Mouse (Mus musculus) myocyte (in vitro differentiated cells): Measurements from ENCODE around the gene Fkbp10. TPM values are rescaled to one million over a fixed set of nuclear protein-coding genes. Genes with fewer than 3 reads are reported as not detected.

Source experiments
- H3K27me3 ChIP-seq: one replicate; pipeline ENCODE4 v1.6.1; 2011; ENCODE audit not compliant: control insufficient read depth, insufficient read depth, insufficient read length
- H3K36me3 ChIP-seq: one replicate; pipeline ENCODE4 v1.6.1; 2011; ENCODE audit not compliant: control insufficient read depth, insufficient read depth
- H3K4me2 ChIP-seq: one replicate; pipeline ENCODE4 v1.6.1; 2011; ENCODE audit warnings: low read depth, control low read depth
- H3K4me3 ChIP-seq: one replicate; pipeline ENCODE4 v1.5.1; 2011; ENCODE audit warnings: mild to moderate bottlenecking, control low read depth, moderate library complexity
- H3K79me2 ChIP-seq: one replicate; pipeline ENCODE4 v1.6.1; 2011; ENCODE audit not compliant: control insufficient read depth, insufficient read depth
- H3ac ChIP-seq: one replicate; pipeline ENCODE4 v1.6.1; 2011; ENCODE audit not compliant: control insufficient read depth, insufficient read length
- CEBPB ChIP-seq: IDR thresholded peaks from 2 replicates; pipeline ENCODE4 v1.6.1; 2011; ENCODE audit warnings: mild to moderate bottlenecking, moderate library complexity; ENCODE audit not compliant: poor library complexity, insufficient read depth, severe bottlenecking
- E2F4 ChIP-seq: IDR thresholded peaks from one replicate; pipeline ENCODE4 v1.6.1; 2011; ENCODE audit warnings: mild to moderate bottlenecking, control low read depth, moderate library complexity; ENCODE audit not compliant: insufficient read depth
- MAX ChIP-seq: IDR thresholded peaks from one replicate; pipeline ENCODE4 v1.6.1; 2011; ENCODE audit warnings: low read depth, mild to moderate bottlenecking, control low read depth
- MYOD1 ChIP-seq, 3 experiments: IDR thresholded peaks; one replicate each; pipeline ENCODE4 v1.6.1; 2011; ENCODE audit warnings: control low read depth in 2 of 3, low read depth in 2 of 3, mild to moderate bottlenecking in 2 of 3, moderate library complexity in 1 of 3; ENCODE audit not compliant: insufficient read length in 2 of 3, control insufficient read depth in 1 of 3
- MYOG ChIP-seq, 3 experiments: IDR thresholded peaks; one replicate each; pipeline ENCODE4 v1.6.1; 2011; ENCODE audit warnings: control low read depth in 2 of 3, low read depth in 2 of 3, mild to moderate bottlenecking in 2 of 3; ENCODE audit not compliant: insufficient read length in 2 of 3, control insufficient read depth in 1 of 3, insufficient read depth in 1 of 3
- POLR2A ChIP-seq: IDR thresholded peaks from one replicate; pipeline ENCODE4 v1.6.1; 2011; ENCODE audit warnings: low read depth, mild to moderate bottlenecking, control low read depth, moderate library complexity; ENCODE audit not compliant: insufficient read length
- POLR2AphosphoS2 ChIP-seq: IDR thresholded peaks from one replicate; pipeline ENCODE4 v1.6.1; 2011; ENCODE audit warnings: low read depth, control low read depth; ENCODE audit not compliant: insufficient read length
- REST ChIP-seq: IDR thresholded peaks from one replicate; pipeline ENCODE4 v1.6.1; 2011; ENCODE audit warnings: mild to moderate bottlenecking, control low read depth, moderate library complexity; ENCODE audit not compliant: insufficient read depth, insufficient read length
- SRF ChIP-seq: IDR thresholded peaks from one replicate; pipeline ENCODE4 v1.6.1; 2011; ENCODE audit warnings: low read depth; ENCODE audit not compliant: control insufficient read depth, insufficient read length
- TCF12 ChIP-seq: IDR thresholded peaks from one replicate; pipeline ENCODE4 v1.6.1; 2011; ENCODE audit warnings: mild to moderate bottlenecking, control low read depth; ENCODE audit not compliant: poor library complexity, insufficient read depth, severe bottlenecking
- TCF3 ChIP-seq: IDR thresholded peaks from one replicate; pipeline ENCODE4 v1.6.1; 2011; ENCODE audit warnings: low read depth, control low read depth; ENCODE audit not compliant: insufficient read length
- USF1 ChIP-seq: IDR thresholded peaks from one replicate; pipeline ENCODE4 v1.6.1; 2011; ENCODE audit warnings: low read depth, mild to moderate bottlenecking, control low read depth, moderate library complexity
- polyA plus RNA-seq: library from polyadenylated mRNA; unstranded; fragments of >200 nt; fragmentation: generic; extraction: Trizol; gene quantifications from one replicate; pipeline ENCODE4 v1.2.1, GENCODE M21; 2012; ENCODE audit warnings: missing spikeins

The Fkbp10 gene
- polyA plus RNA-seq, 1 experiment: 162 TPM

- H3K4me3 ChIP-seq: no peak overlapping the region
- H3K27me3 ChIP-seq: no peaks in the 10 kb centered on the region
- H3K4me2 ChIP-seq: peak overlapping the region; percentile 49
- no peaks in the 10 kb centered on the region for H3K36me3 ChIP-seq
- H3K79me2 ChIP-seq: peaks cover 23% of the 10 kb centered on the region
- no peak for TF ChIP-seq MYOG (IDR thresholded peaks at IDR 0.05; ENCODE audit: control insufficient read depth in 1 of 3, insufficient read depth in 1 of 3, insufficient read length in 2 of 3, low read depth in 2 of 3)
- H3ac ChIP-seq: no peak overlapping the region
These were observed 15.6 kb upstream of the Fkbp10 start for GRCm38 (mm10) chr11:100399727-100400538.

- no peak overlapping the region for H3ac ChIP-seq
- no peaks in the 10 kb centered on the region for H3K36me3 ChIP-seq
- no peaks in the 10 kb centered on the region for H3K27me3 ChIP-seq
- no peak for TF ChIP-seq MYOD1 (IDR thresholded peaks at IDR 0.05; ENCODE audit: control insufficient read depth in 1 of 3, insufficient read length in 2 of 3, low read depth in 2 of 3)
- no peak for TF ChIP-seq USF1
- no peak for TF ChIP-seq CEBPB
- TF ChIP-seq POLR2A: no peak
- no peak for TF ChIP-seq MYOG (IDR thresholded peaks at IDR 0.05; ENCODE audit: control insufficient read depth in 1 of 3, insufficient read depth in 1 of 3, insufficient read length in 2 of 3, low read depth in 2 of 3)
- TF ChIP-seq SRF: no peak
- no peak for TF ChIP-seq E2F4
- no peak for TF ChIP-seq MAX
- no peak for TF ChIP-seq TCF12
- no peak for TF ChIP-seq REST
- no peak for TF ChIP-seq POLR2AphosphoS2
- no peak for TF ChIP-seq TCF3
- H3K79me2 ChIP-seq: peaks cover 16% of the 10 kb centered on the region
- H3K4me3 ChIP-seq: no peak overlapping the region
- no peak overlapping the region for H3K4me2 ChIP-seq
These were observed 14.7 kb upstream of the Fkbp10 start for GRCm38 (mm10) chr11:100400842-100401241.

GRCm38 (mm10) chr11:100402240-100402639, 13.3 kb upstream of the Fkbp10 start:
- Histone ChIP-seq H3K4me3 (no peak overlapping the region), H3K4me2 (peak overlapping the region; percentile 35), H3K36me3 (no peaks in the 10 kb centered on the region), H3K79me2 (peaks cover 2% of the 10 kb centered on the region), H3ac (no peak overlapping the region), H3K27me3 (no peaks in the 10 kb centered on the region)
- TF ChIP-seq CEBPB (no peak), USF1 (no peak), POLR2A (no peak), TCF12 (no peak), REST (no peak), POLR2AphosphoS2 (no peak)

GRCm38 (mm10) chr11:100402682-100403081, 12.8 kb upstream of the Fkbp10 start:
- H3ac ChIP-seq: no peak overlapping the region
- TF ChIP-seq MYOD1 (IDR thresholded peaks at IDR 0.05; ENCODE audit: control insufficient read depth in 1 of 3, insufficient read length in 2 of 3, low read depth in 2 of 3) (peak in 1 of 3 experiments; percentile 5), USF1 (no peak), MYOG (IDR thresholded peaks at IDR 0.05; ENCODE audit: control insufficient read depth in 1 of 3, insufficient read depth in 1 of 3, insufficient read length in 2 of 3, low read depth in 2 of 3) (peak in 1 of 3 experiments; percentile 40)
- no peak overlapping the region for H3K4me3 ChIP-seq
- H3K4me2 ChIP-seq: peak overlapping the region; percentile 35
- no peaks in the 10 kb centered on the region for H3K27me3 ChIP-seq
- H3K36me3 ChIP-seq: no peaks in the 10 kb centered on the region
- H3K79me2 ChIP-seq: no peaks in the 10 kb centered on the region

- Histone ChIP-seq H3K4me2 (no peak overlapping the region), H3ac (no peak overlapping the region), H3K27me3 (no peaks in the 10 kb centered on the region), H3K4me3 (no peak overlapping the region), H3K36me3 (no peaks in the 10 kb centered on the region), H3K79me2 (no peaks in the 10 kb centered on the region)
- TF ChIP-seq CEBPB (no peak), POLR2A (no peak), TCF12 (no peak), MYOD1 (IDR thresholded peaks at IDR 0.05; ENCODE audit: control insufficient read depth in 1 of 3, insufficient read length in 2 of 3, low read depth in 2 of 3) (no peak), POLR2AphosphoS2 (no peak), MAX (no peak), USF1 (no peak), MYOG (IDR thresholded peaks at IDR 0.05; ENCODE audit: control insufficient read depth in 1 of 3, insufficient read depth in 1 of 3, insufficient read length in 2 of 3, low read depth in 2 of 3) (no peak), TCF3 (no peak), REST (no peak), E2F4 (no peak)
These were observed 11.9 kb upstream of the Fkbp10 start for GRCm38 (mm10) chr11:100403445-100404134.
